Mouse (Mus musculus) ovary, adult 18-20 months (tissue): ENCODE data around the gene Tox2.

Experiments used
- DNase-seq: peaks from one replicate; pipeline ENCODE4 v3.0.0; 2022; ENCODE audit warnings: low spot score, mixed read lengths

The Tox2 gene

DNA sequence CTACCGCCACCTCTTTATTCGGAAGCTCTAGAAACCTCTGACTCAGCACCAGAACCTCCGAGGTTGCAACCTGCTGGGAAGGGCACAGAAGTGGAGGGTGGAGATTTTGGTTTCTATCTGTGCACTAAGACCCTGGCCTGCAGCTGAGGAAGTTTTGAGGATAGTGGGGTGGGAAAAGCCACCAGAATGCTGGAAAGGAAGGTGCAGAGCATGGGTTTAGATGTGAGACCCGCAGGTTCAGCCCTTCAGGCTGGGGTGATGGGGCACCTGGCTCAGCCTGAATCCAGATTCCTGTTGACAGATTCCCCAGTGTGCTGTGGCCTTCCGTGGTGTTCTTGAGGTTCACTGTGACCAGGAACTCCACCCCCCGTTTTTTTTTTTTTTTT is 2.3 kb downstream of the Tox2 start:
- no peak for DNase-seq

DNA sequence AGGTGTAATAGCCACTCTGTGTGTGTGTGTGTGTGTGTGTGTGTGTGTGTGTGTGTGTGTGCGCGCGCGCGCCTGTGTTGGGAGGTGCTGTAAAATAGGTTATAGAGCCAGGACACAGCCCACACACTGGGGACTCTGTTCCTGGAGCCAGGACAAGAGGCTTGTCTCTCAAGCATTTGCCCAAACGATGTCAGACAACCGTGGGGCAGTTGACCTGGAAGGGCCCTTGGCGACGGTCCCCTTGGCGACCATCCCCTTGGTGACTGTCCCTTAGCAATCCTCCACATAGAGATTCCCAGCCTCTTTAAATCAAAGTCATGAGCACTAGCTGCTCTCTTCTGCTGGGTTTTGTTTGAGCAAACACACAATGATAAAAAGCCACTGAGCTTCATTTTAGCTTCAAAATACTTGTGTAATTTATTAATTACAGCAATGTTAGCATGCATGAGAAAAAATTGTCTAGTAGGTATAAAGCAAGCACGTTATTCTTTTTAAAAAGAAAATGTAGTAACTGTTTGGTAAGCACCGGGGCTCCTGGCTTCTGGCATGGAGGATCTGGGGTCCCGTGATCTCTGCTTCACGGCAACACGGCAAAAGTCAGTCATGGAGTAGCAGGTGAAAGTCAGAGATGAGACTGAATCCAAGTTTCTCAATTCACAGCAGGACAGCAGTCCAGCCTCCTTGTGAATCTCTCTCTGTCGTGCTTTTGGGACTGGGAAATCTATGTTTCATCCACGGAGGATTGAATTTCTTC is 3.0 kb downstream of the Tox2 start:
- DNase-seq: no peak

DNA sequence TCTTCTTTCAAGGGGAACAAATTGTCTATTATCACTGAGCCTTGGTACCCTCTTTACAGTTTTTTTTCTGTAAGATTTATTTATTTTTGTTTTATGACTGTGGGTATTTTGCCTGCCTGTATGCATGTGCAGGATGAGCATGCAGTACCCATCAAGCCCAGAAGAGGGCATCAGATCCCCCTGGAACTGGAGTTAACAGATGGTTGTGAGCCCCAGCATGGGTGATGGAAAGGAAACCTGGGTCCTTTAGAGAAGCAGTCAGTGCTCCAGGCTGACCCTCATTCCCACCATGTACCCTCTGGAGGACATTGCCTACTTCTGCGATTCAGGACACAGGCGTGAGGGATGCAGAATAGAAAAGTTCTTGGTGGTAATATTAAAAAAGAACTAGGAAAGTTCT is 4.4 kb downstream of the Tox2 start:
- DNase-seq: no peak

DNA sequence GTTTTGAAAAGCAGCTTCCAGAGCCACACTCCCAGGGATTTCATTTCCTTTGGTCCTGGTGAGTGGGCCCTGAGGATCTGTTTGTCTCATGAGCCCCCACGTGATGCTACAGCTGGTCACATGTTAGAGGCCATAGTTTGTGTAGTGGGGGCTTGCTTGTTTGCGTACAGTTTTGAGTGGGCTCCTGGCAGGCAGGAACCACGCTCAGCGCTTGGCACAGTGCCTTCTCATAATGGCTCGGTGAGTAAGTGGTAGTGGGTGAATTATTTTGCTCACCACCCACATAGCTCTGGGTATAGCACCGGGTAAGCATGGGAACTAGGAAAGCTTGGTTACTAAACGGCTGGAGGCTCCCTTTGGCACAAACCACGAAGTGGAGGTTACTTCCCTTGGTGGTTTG is 6.2 kb downstream of the Tox2 start:
- no peak for DNase-seq

DNA sequence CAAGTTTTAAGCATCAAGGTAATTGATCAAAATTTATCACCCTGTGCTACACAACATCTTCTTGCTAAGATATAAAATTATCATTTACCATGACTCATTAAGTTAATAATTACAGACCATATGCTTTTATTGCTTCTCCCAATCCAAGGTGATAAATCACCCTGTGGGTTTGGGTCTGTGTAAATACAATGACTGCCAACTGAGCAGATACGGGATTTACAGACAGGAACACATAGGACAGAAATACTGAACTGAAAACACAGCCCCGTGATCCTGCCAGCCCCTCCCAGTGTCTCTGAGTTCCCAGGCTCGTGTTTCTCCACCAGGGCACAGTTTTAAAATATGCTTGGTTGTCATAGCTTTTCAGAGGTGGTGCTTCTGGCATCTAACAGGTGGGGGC is 10.2 kb downstream of the Tox2 start:
- DNase-seq: no peak

DNA sequence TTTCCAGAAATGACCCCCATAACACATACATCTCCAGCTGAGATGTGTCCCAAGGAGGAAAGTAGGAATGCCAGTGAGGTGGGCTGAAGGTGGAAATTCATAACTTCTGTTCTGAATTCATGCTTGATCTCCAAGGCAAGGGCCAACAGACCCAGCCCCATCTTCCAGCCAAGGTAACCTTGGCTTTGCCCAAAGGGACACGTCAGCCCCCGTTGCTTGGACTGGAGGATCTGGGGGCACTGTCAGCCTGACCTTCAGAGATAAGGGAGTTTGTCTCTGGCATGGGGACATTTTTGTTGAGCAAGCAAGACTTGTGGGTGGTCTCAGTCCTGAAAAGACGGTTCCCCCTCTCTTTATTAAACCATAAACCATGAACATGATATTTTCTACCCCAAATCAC is 15.2 kb downstream of the Tox2 start:
- no peak for DNase-seq

DNA sequence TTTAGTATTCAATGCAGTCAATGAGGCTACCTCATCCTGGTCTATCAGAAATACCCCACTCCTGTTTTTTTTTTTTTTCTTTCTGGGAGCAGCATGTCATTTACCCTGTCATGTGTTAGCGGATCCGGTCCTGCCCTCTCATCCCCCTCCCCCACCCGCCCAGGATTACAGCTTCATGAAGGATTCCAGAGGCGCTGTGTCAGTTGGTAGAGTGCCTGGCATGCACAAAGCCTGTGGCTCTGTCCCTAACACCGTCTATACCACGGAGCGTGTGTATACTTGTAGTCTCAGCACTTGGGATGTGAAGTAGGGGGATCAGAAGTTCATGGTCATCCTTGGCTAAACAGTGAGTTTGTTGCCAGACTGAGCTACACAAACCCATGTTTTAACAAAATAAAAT is 15.6 kb downstream of the Tox2 start:
- no peak for DNase-seq

DNA sequence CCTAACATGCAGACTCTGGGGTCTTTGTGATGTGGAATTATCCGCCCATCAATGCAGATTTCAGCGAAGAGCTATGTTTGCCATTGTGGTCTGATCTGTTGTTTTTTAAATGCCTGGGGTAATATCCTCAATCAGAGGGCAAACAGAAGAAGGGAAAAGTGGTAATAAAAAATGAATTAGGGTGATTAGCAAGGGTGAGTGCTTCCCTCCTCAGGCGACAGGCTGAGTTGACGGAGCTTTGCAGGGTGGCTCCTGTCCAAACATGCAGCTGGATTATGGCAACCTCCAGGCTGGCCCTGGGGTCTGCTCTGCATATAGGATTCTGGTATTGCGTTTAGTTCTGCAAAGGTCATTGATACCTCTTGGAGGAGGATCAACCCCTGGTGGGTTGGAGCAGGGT is 16.5 kb downstream of the Tox2 start:
- DNase-seq: no peak

DNA sequence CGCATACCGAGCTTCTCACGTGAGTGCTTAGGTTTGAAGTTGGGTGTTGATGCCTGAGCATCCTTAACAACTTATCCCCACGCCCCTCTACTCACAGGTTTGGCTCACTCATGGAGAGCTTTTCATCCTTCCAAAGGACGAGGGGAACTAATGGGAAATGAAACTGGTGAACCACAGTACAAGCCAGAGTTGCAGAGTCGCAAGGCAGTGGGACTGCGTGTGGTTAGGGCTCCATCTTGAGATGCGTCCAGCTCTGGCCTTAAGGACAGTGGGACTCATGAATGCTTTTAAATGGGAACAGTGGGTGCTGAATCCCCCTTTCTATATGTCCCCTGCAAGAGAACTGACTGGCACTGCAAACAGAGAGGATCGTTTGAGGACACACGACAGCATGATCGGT is 17.8 kb downstream of the Tox2 start:
- no peak for DNase-seq

DNA sequence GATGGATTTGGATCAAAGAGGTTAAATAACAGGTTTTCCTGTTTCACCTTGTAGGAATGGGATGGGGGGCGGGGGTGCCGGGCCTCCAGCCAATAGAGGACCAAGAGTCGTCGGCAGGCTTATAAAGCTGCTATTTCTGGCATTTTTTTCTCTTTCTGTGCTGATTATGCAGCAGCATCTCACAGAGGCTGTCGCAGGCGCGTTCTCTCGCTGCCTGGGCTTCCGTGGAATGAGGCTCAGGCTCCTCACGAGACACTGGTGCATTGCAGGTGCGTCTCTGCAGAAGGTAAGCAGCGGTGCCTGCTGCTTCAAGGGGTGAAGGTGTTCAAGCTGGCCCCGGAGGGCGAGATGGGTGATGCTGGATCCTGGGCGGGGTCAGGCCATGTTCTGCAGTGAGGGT is 22.4 kb downstream of the Tox2 start:
- no peak for DNase-seq

DNA sequence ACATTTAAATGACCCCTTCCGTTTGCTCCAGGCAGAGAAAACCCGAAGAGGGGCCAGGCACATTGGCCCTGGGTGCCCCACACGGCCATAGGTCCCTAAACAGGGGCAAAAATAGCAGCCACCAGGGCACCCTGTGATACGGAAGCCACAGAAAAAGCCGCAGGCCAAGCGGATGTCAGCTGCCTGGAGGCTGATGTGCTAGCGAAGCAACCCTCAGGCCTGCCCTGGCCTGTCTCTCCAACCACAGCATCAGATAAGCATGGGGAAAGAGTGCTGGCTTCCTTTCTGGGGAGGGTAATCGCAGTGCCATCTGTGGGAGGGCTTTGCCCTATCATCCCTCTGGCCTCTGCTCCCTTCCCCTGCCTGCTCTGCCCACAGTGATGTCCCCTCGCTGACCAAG is 26.1 kb downstream of the Tox2 start:
- DNase-seq: no peak

DNA sequence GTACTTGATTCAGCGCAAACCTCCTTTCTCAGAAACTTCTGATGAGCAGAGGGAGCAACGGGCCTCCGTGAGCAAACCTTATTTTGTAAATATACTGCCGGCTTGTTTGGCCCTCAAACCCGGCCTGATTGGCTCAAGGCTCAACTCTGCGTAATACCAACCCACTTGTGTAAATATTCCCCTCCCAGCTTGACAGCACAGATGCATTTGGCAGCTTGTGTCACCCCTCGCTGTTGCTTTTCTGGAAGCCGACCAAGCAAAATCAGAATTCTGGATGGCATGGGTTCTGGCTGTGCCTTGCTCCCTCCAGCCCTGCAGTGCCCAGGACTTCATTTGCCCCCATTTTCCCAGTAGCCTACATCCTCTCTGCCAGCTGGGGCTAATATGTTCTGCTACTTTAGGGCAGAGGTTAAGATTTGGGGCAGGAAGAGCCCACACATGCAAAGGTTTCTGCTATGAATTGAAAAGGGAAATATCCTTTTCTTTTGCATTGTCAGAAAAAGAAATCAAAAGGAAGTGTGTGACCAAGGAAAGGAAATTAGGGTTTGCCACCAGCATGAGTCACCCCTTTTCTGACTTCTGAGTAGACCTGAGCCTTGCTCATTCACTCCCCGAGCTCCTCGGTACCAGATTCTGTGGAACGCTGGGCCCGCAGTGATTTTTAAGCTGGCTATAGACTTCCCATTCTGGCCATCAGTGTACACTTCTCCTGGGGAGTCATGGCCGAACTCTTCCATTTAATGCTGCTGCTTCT is 29.0 kb downstream of the Tox2 start:
- DNase-seq: peak; percentile 20

DNA sequence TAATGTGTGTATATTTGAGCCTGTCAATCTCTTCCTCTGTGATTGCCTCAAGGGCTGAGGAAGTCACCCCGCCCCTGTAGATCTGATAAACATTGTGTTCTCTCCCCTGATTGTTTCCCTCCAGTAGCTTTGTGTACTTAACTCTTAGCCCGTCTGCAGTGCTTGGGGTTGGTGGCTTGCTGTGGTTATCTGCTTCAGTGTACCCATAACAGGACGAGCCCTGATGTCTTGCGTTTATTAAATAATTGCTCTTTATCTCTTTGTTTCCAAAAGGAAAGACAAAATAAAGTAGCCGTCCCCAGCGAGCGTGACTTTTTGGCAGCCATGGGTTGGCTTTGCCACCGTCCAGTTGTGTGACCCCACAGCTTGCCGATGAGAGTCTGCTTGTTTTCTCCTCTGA is 30.7 kb downstream of the Tox2 start:
- DNase-seq: peak; percentile 74

DNA sequence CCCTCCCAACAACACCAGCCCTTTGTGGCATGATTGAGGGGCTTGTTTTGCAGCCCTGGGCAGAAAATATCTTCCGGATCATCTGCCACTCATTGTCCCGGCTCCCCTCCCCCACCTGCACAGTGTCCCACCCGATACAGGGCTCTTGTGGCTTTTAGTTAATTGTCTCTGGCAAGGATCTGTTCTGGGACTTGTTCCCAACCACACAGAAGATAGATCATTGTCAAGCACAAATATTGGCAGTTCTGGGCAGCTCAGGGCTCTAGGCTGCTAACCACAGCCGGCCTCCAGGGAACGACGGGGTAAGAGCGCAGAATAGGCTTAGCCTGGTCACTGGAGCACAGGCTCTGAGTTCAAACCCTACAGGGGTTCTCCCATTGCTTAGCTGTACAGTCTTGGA is 33.1 kb downstream of the Tox2 start:
- DNase-seq: no peak

DNA sequence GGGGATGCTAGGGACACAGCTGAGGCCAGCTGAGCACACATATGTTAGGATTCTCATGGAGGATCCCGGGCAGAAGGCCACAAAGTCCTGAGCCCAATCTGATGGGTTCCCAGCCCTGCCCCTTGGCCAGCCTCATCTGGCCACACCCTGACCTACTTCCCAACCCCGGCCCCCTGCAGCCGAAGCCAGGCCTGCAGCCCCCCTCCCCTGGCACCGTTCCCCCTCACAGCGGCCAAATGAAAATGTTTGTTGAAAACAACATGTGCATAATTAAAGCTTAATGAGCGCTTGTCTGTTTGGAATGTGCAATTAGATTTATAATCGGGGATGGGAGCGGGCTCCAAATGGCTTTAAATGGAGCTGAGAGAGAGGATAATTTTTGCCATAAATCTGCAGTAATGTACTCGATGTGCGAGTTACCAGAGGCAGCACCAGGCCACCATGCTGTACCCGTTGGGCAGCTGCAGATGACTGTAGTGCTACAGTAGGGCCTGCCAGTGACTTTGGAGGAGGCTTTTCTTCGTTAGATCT is 35.1 kb downstream of the Tox2 start:
- no peak for DNase-seq

DNA sequence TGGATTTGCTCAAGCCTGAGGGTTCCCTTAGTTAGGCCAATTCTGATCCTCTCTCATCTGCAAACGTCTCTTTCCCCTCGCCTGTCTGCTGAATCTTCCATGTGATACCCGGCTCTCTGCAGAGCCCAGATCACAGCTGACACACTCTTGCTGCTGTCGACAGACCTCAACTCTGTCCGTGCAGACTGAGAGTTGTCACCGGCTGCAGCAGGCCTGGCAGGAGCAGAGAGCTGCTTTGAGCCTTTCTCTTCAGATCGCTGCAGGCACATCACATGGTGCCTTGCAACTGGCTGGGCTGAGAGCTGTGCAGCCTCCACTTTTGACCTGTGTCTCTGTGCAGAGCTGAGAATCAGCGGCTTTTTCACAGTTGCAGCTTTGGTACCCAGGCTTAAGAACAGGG is 37.0 kb downstream of the Tox2 start:
- no peak for DNase-seq

DNA sequence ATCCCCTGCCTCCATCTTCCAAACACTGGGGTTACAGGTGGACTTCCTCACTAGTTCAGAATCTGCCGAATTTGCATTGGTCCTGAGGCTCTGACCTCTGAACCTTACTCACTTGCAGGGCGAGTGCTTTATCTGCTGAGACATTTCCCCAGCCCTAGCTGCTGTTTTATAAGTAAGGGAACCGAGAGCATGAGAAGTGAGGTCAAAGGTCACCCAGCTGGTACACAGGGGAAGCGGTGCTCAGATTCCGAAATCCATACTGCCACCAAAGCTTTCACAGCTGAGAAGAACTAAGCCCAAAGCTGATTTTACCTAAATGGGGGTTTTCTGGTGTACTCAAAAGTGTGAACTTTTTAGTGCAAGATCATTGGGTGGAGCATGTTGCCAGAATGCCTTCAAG is 38.9 kb downstream of the Tox2 start:
- DNase-seq: no peak

DNA sequence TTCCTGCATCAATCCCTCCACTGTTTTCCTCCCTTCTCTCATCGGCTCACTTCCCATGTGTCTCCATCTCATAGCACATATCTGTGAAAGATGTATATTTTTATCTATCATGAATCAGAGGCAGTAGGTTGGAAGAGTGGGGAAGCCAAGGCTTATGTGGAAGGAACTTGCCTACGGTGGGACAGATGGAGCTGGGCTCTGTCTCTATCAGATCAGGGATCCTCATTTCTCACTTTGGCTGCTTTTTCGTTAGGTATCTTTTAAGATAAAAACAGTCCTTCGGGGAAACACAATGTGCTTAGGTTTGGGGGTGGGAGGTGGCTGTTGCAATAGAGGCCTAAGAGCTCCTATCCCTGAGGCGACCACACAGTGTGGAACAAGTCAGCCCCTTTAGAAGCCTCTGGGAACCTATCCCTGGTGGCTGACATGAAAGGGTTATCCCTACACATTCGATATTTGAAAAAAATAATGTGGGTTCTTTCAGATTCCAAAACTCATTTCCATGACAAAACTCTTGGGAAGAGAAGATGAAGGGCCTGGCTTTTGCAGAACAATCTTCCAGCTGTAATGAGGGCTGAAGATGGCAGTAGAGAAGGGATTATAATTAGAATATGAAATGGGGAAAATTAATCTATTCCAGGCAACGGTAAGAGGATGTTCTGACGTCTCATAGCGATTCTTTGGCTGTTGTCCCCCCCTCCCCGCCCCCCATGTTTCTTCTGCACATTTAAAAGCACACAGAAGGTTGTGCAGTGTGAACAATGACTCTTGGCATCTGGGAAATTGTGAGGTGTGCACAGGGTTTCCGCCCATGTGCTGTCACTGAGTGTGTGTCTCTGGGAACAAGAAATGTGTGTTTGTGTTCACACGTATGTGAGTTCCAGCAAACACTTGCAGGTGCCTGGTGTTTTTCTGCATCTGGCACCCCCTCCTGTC is 41.3 kb downstream of the Tox2 start:
- DNase-seq: no peak

DNA sequence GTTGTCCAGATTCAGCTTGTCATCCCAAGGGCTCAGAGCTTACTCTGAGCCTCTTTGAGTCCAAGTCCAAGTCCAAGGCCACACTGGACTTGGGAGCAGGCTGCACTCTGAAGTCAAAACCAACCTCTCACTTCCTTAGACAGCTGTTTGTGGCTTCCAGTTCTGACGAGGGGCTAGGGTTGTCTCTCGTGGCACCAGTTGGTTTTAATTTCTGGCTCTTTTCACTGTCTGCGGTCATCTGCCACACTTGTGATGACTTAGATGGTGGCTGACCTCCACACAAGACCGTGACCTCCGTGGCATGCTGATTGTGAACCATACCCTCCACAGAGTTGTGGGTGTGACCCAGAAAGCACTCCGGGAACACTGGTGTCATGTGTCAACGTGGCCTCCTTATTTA is 46.0 kb downstream of the Tox2 start:
- no peak for DNase-seq

DNA sequence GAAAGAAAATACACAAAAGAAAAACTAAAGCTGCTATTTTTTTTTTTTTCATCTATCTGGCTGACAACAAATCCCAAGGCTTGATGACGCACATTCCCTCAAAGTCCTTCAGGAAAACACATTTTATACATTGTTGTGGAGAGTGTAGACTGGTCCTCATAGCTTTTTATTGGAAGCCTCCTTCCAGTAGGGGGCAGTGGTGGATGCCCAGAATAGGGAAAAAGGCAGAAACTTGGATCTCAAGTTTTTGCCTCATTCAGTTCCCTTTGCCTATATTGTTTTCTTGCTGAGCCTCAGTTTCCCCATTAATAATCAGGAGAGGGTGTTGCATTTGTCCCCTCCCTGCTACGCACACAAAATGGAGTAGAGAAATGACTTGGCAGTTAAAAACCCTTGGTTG is 49.7 kb downstream of the Tox2 start:
- no peak for DNase-seq

DNA sequence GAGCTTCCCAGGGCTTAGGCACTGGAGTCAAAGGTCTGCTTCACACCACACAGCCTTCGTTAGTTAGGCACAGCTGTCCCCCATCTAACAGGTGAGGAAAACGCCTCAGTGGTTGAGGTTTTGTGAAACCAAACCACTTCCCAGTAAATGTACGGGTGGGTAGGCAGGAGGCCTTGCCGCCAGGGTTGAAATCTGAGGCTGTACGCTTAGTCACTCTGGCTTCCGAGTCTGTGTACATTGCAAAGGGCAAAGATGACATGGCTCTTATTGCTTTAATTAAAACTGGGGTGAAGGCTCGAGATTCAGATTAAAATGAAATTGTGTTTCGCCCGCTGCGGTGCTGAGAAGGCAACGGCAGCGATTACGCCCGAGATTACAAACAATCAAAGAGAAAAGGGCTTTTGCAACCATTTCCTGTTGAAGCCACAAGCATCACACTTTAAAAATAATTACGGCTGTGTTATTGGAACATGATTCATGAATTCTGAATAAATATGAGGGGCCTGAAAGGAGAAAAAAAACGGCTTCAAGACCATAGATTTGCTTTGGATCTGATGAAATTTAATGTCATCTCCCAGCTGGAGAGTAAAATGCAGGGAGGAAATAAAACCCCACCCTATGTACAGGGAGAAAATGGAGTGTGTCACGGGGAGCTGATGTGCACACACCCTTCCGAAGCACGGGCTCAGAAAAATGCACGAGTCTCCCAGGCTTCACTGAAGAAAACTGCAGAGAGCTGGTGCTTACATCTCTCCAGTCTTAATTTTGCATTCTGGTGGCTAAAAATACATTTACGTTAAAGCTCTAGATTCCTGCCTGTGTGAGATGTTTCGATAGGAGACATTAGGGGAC is 50.5 kb downstream of the Tox2 start:
- DNase-seq: no peak

DNA sequence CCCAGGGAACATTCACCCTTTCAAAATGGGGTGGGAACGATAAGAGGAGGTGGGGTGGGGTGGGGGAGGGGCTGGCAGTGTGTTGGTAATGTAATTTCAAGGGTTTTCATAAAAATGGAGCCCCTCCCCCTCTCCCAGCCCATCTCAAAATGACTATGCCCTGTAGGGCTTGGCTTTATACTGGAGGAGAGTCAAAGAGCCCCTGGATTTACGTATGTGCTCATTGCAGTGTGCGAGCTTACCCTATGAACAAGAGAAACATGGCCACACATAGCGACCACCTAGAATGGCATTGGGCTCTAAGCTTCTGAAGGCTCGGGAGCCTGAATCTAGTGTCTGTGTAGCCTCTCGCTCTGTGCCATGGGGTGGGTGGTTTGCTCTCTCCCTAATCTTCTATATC is 51.3 kb downstream of the Tox2 start:
- no peak for DNase-seq
